Mouse (Mus musculus): ENCODE results near the gene Tnfrsf22. TPM values are rescaled to one million over a fixed set of nuclear protein-coding genes. Genes with fewer than 3 reads are reported as not detected.
A peak's percentile ranks its signal among the peaks of the same experiment; 100 is the strongest.

The Tnfrsf22 gene
- polyA plus RNA-seq, 1 experiment: 6.1 TPM

GRCm38 (mm10) chr7:143625151-143625550 lies 24.3 kb downstream of the Tnfrsf22 start:
- TF ChIP-seq CTCF (IDR thresholded peaks at IDR 0.05; ENCODE audit: low read depth, low read length): no peak
- no peak for TF ChIP-seq POLR2A (IDR thresholded peaks at IDR 0.05; ENCODE audit: insufficient read depth, low read length)
- no peak for TF ChIP-seq EP300 (IDR thresholded peaks at IDR 0.05; ENCODE audit: insufficient read depth, low read depth, low read length)
- H3K27ac ChIP-seq (ENCODE audit: insufficient read depth, low read length): no peak overlapping the region
- H3K4me1 ChIP-seq (ENCODE audit: control insufficient read depth, insufficient read depth, low read length): no peaks in the 10 kb centered on the region
- H3K9me3 ChIP-seq (replicated peaks; ENCODE audit: control insufficient read depth, insufficient read depth, low read length, poor library complexity, severe bottlenecking): peaks cover 4% of the 10 kb centered on the region; the same call in 1 of the 2 replicates
- H3K27me3 ChIP-seq (ENCODE audit: control insufficient read depth, insufficient read depth, low read length, poor library complexity, severe bottlenecking): no peaks in the 10 kb centered on the region
- no peak overlapping the region for H3K4me3 ChIP-seq (ENCODE audit: low read depth, low read length)
- no peaks in the 10 kb centered on the region for H3K36me3 ChIP-seq (ENCODE audit: control insufficient read depth, insufficient read depth, low read length, poor library complexity, severe bottlenecking)
- H3K9ac ChIP-seq (ENCODE audit: low read depth, poor library complexity, severe bottlenecking): no peak overlapping the region

- no peaks in the 10 kb centered on the region for H3K27me3 ChIP-seq (ENCODE audit: control insufficient read depth, insufficient read depth, low read length, poor library complexity, severe bottlenecking)
- peaks cover 4% of the 10 kb centered on the region; the same call in 1 of the 2 replicates for H3K9me3 ChIP-seq (replicated peaks; ENCODE audit: control insufficient read depth, insufficient read depth, low read length, poor library complexity, severe bottlenecking)
- no peak overlapping the region for H3K4me3 ChIP-seq (ENCODE audit: low read depth, low read length)
- no peaks in the 10 kb centered on the region for H3K4me1 ChIP-seq (ENCODE audit: control insufficient read depth, insufficient read depth, low read length)
- H3K36me3 ChIP-seq (ENCODE audit: control insufficient read depth, insufficient read depth, low read length, poor library complexity, severe bottlenecking): no peaks in the 10 kb centered on the region
- TF ChIP-seq EP300 (IDR thresholded peaks at IDR 0.05; ENCODE audit: insufficient read depth, low read depth, low read length) (no peak), CTCF (IDR thresholded peaks at IDR 0.05; ENCODE audit: low read depth, low read length) (no peak), POLR2A (IDR thresholded peaks at IDR 0.05; ENCODE audit: insufficient read depth, low read length) (no peak)
- no peak overlapping the region for H3K9ac ChIP-seq (ENCODE audit: low read depth, poor library complexity, severe bottlenecking)
- no peak overlapping the region for H3K27ac ChIP-seq (ENCODE audit: insufficient read depth, low read length)
These were observed 24.9 kb downstream of the Tnfrsf22 start for GRCm38 (mm10) chr7:143624561-143624960.

GRCm38 (mm10) chr7:143620951-143621350 lies 28.5 kb downstream of the Tnfrsf22 start:
- Histone ChIP-seq H3K27me3 (ENCODE audit: control insufficient read depth, insufficient read depth, low read length, poor library complexity, severe bottlenecking) (no peaks in the 10 kb centered on the region), H3K4me1 (ENCODE audit: control insufficient read depth, insufficient read depth, low read length) (no peaks in the 10 kb centered on the region), H3K27ac (ENCODE audit: insufficient read depth, low read length) (no peak overlapping the region), H3K9me3 (replicated peaks; ENCODE audit: control insufficient read depth, insufficient read depth, low read length, poor library complexity, severe bottlenecking) (peaks cover 4% of the 10 kb centered on the region; the same call in 1 of the 2 replicates), H3K9ac (ENCODE audit: low read depth, poor library complexity, severe bottlenecking) (no peak overlapping the region), H3K4me3 (ENCODE audit: low read depth, low read length) (no peak overlapping the region), H3K36me3 (ENCODE audit: control insufficient read depth, insufficient read depth, low read length, poor library complexity, severe bottlenecking) (no peaks in the 10 kb centered on the region)
- TF ChIP-seq CTCF (IDR thresholded peaks at IDR 0.05; ENCODE audit: low read depth, low read length) (no peak), EP300 (IDR thresholded peaks at IDR 0.05; ENCODE audit: insufficient read depth, low read depth, low read length) (no peak), POLR2A (IDR thresholded peaks at IDR 0.05; ENCODE audit: insufficient read depth, low read length) (no peak)

GRCm38 (mm10) chr7:143614404-143615135 lies 34.9 kb downstream of the Tnfrsf22 start:
- no peak overlapping the region for H3K9ac ChIP-seq (ENCODE audit: low read depth, poor library complexity, severe bottlenecking)
- no peaks in the 10 kb centered on the region for H3K4me1 ChIP-seq (ENCODE audit: control insufficient read depth, insufficient read depth, low read length)
- no peak overlapping the region for H3K4me3 ChIP-seq (ENCODE audit: low read depth, low read length)
- TF ChIP-seq POLR2A (IDR thresholded peaks at IDR 0.05; ENCODE audit: insufficient read depth, low read length): no peak
- no peak for TF ChIP-seq EP300 (IDR thresholded peaks at IDR 0.05; ENCODE audit: insufficient read depth, low read depth, low read length)
- TF ChIP-seq CTCF (IDR thresholded peaks at IDR 0.05; ENCODE audit: low read depth, low read length): no peak
- no peaks in the 10 kb centered on the region for H3K9me3 ChIP-seq (replicated peaks; ENCODE audit: control insufficient read depth, insufficient read depth, low read length, poor library complexity, severe bottlenecking)
- H3K36me3 ChIP-seq (ENCODE audit: control insufficient read depth, insufficient read depth, low read length, poor library complexity, severe bottlenecking): no peaks in the 10 kb centered on the region
- H3K27me3 ChIP-seq (ENCODE audit: control insufficient read depth, insufficient read depth, low read length, poor library complexity, severe bottlenecking): no peaks in the 10 kb centered on the region
- H3K27ac ChIP-seq (ENCODE audit: insufficient read depth, low read length): no peak overlapping the region

GRCm38 (mm10) chr7:143612215-143612614 lies 37.2 kb downstream of the Tnfrsf22 start:
- Histone ChIP-seq H3K27me3 (ENCODE audit: control insufficient read depth, insufficient read depth, low read length, poor library complexity, severe bottlenecking) (no peaks in the 10 kb centered on the region; the same call in 1 of the 2 replicates), H3K36me3 (ENCODE audit: control insufficient read depth, insufficient read depth, low read length, poor library complexity, severe bottlenecking) (no peaks in the 10 kb centered on the region), H3K4me3 (ENCODE audit: low read depth, low read length) (no peak overlapping the region), H3K27ac (ENCODE audit: insufficient read depth, low read length) (no peak overlapping the region), H3K9ac (ENCODE audit: low read depth, poor library complexity, severe bottlenecking) (no peak overlapping the region), H3K4me1 (ENCODE audit: control insufficient read depth, insufficient read depth, low read length) (no peaks in the 10 kb centered on the region), H3K9me3 (replicated peaks; ENCODE audit: control insufficient read depth, insufficient read depth, low read length, poor library complexity, severe bottlenecking) (no peaks in the 10 kb centered on the region)
- peak; percentile 60 for TF ChIP-seq CTCF (IDR thresholded peaks at IDR 0.05; ENCODE audit: low read depth, low read length)
- no peak for TF ChIP-seq POLR2A (IDR thresholded peaks at IDR 0.05; ENCODE audit: insufficient read depth, low read length)
- no peak for TF ChIP-seq EP300 (IDR thresholded peaks at IDR 0.05; ENCODE audit: insufficient read depth, low read depth, low read length)

- no peak overlapping the region for H3K9ac ChIP-seq (ENCODE audit: low read depth, poor library complexity, severe bottlenecking)
- TF ChIP-seq CTCF (IDR thresholded peaks at IDR 0.05; ENCODE audit: low read depth, low read length) (no peak), POLR2A (IDR thresholded peaks at IDR 0.05; ENCODE audit: insufficient read depth, low read length) (no peak), EP300 (IDR thresholded peaks at IDR 0.05; ENCODE audit: insufficient read depth, low read depth, low read length) (no peak)
- no peaks in the 10 kb centered on the region for H3K9me3 ChIP-seq (replicated peaks; ENCODE audit: control insufficient read depth, insufficient read depth, low read length, poor library complexity, severe bottlenecking)
- no peaks in the 10 kb centered on the region; the same call in 1 of the 2 replicates for H3K27me3 ChIP-seq (ENCODE audit: control insufficient read depth, insufficient read depth, low read length, poor library complexity, severe bottlenecking)
- no peak overlapping the region for H3K4me3 ChIP-seq (ENCODE audit: low read depth, low read length)
- peaks cover 2% of the 10 kb centered on the region for H3K4me1 ChIP-seq (ENCODE audit: control insufficient read depth, insufficient read depth, low read length)
- no peak overlapping the region for H3K27ac ChIP-seq (ENCODE audit: insufficient read depth, low read length)
- H3K36me3 ChIP-seq (ENCODE audit: control insufficient read depth, insufficient read depth, low read length, poor library complexity, severe bottlenecking): no peaks in the 10 kb centered on the region
These were observed 44.1 kb downstream of the Tnfrsf22 start for GRCm38 (mm10) chr7:143605321-143605720.

All from ES-Bruce4 (cell line).